Comparison of ENCODE assay signal across 8 mouse cellular contexts in genomic region chr11:106571026-106571983, GRCm38 (mm10). TPM values are rescaled to one million over a fixed set of nuclear protein-coding genes. Genes with fewer than 3 reads are reported as not detected.
A peak's percentile ranks its signal among the peaks of the same experiment; 100 is the strongest.
DNase-seq lines count a peak whose midpoint lies in the region; ATAC-seq and TF ChIP-seq lines count a peak whose summit lies in the region.
"Had no signal": no experiment of that assay in that cellular context is flagged by ENCODE, and none has a peak within 500 bp of the region (broad histone marks: within the 10 kb centered on the region; RNA-seq: fewer than 3 reads in every experiment).

No protein-coding gene starts in this region.

- H3K27ac ChIP-seq in hindbrain, embryonic 13.5 days: peak overlapping the region; percentile 35; the same call in 1 of the 2 replicates
- no peak overlapping the region for H3K27ac ChIP-seq in hindbrain, embryonic 12.5 days
- 0 out of 2 replicates have a peak overlapping the region, but pooled peaks have one; percentile 50 for H3K27ac ChIP-seq in cortical plate, adult 2 months (ENCODE audit: insufficient read depth, low read length)
- no peak overlapping the region for H3K27ac ChIP-seq in limb, embryonic 13.5 days
- H3K27ac ChIP-seq in neural tube, embryonic 13.5 days (replicated peaks): peak overlapping the region; percentile 61
- H3K27ac ChIP-seq: embryonic facial prominence, embryonic 15.5 days had no signal

- 74% methylated on average over 11 of the region's 11 CpGs for WGBS in hindbrain, embryonic 13.5 days
- WGBS in hindbrain, embryonic 12.5 days: 73% methylated on average over 11 of the region's 11 CpGs
- WGBS in limb, embryonic 13.5 days: 67% methylated on average over 11 of the region's 11 CpGs
- 76% methylated on average over 11 of the region's 11 CpGs for WGBS in neural tube, embryonic 13.5 days

- H3K4me2 ChIP-seq in hindbrain, embryonic 13.5 days: no peak overlapping the region
- H3K4me2 ChIP-seq in hindbrain, embryonic 12.5 days (replicated peaks): no peak overlapping the region
- H3K4me2 ChIP-seq in limb, embryonic 13.5 days (replicated peaks): no peak overlapping the region
- no peak overlapping the region for H3K4me2 ChIP-seq in neural tube, embryonic 13.5 days
- H3K4me2 ChIP-seq: embryonic facial prominence, embryonic 15.5 days had no signal

- no peak for DNase-seq in ovary, postnatal 36 days (ENCODE audit: low spot score)
- DNase-seq in adrenal gland, postnatal 25 days: no peak

- H3K4me1 ChIP-seq in hindbrain, embryonic 13.5 days (replicated peaks): peaks cover 39% of the 10 kb centered on the region
- H3K4me1 ChIP-seq in hindbrain, embryonic 12.5 days: peaks cover 30% of the 10 kb centered on the region
- peaks cover 4% of the 10 kb centered on the region for H3K4me1 ChIP-seq in cortical plate, adult 2 months (ENCODE audit: control insufficient read depth, insufficient read depth, low read length)
- H3K4me1 ChIP-seq in limb, embryonic 13.5 days: peaks cover 28% of the 10 kb centered on the region
- peaks cover 40% of the 10 kb centered on the region for H3K4me1 ChIP-seq in neural tube, embryonic 13.5 days (replicated peaks)

- H3K4me3 ChIP-seq in hindbrain, embryonic 13.5 days: no peak overlapping the region
- H3K4me3 ChIP-seq in hindbrain, embryonic 12.5 days: no peak overlapping the region
- no peak overlapping the region for H3K4me3 ChIP-seq in cortical plate, adult 2 months (ENCODE audit: insufficient read depth, low read length)
- H3K4me3 ChIP-seq in limb, embryonic 13.5 days: no peak overlapping the region
- no peak overlapping the region for H3K4me3 ChIP-seq in neural tube, embryonic 13.5 days
- H3K4me3 ChIP-seq: embryonic facial prominence, embryonic 15.5 days had no signal

- H3K9ac ChIP-seq in hindbrain, embryonic 13.5 days: no peak overlapping the region
- no peak overlapping the region for H3K9ac ChIP-seq in hindbrain, embryonic 12.5 days
- H3K9ac ChIP-seq in limb, embryonic 13.5 days: peak overlapping the region; percentile 43
- peak overlapping the region; percentile 39; the same call in 1 of the 2 replicates for H3K9ac ChIP-seq in neural tube, embryonic 13.5 days
- H3K9ac ChIP-seq: embryonic facial prominence, embryonic 15.5 days had no signal

- no peak for TF ChIP-seq POLR2A in cortical plate, adult 2 months (IDR thresholded peaks at IDR 0.05; ENCODE audit: extremely low read depth, insufficient read depth, low read length)

- TF ChIP-seq CTCF in cortical plate, adult 2 months (IDR thresholded peaks at IDR 0.05; ENCODE audit: extremely low read depth, insufficient read depth, low read length): no peak

- no peak for ATAC-seq in hindbrain, embryonic 13.5 days (ENCODE audit: low FRiP score)
- no peak for ATAC-seq in hindbrain, embryonic 12.5 days (ENCODE audit: low FRiP score)
- no peak for ATAC-seq in limb, embryonic 13.5 days (ENCODE audit: low FRiP score, low read depth)
- ATAC-seq in neural tube, embryonic 13.5 days (ENCODE audit: low read depth): no peak

- no peaks in the 10 kb centered on the region for H3K27me3 ChIP-seq in hindbrain, embryonic 13.5 days
- no peaks in the 10 kb centered on the region for H3K27me3 ChIP-seq in hindbrain, embryonic 12.5 days
- H3K27me3 ChIP-seq in limb, embryonic 13.5 days: no peaks in the 10 kb centered on the region
- H3K27me3 ChIP-seq in neural tube, embryonic 13.5 days: no peaks in the 10 kb centered on the region
- H3K27me3 ChIP-seq: embryonic facial prominence, embryonic 15.5 days had no signal

- H3K36me3 ChIP-seq in hindbrain, embryonic 13.5 days: peaks cover 20% of the 10 kb centered on the region
- peaks cover 17% of the 10 kb centered on the region for H3K36me3 ChIP-seq in hindbrain, embryonic 12.5 days
- H3K36me3 ChIP-seq in limb, embryonic 13.5 days: peaks cover 20% of the 10 kb centered on the region
- H3K36me3 ChIP-seq in neural tube, embryonic 13.5 days: peaks cover 19% of the 10 kb centered on the region

- H3K9me3 ChIP-seq in hindbrain, embryonic 13.5 days: no peaks in the 10 kb centered on the region
- no peaks in the 10 kb centered on the region for H3K9me3 ChIP-seq in hindbrain, embryonic 12.5 days (replicated peaks)
- no peaks in the 10 kb centered on the region for H3K9me3 ChIP-seq in limb, embryonic 13.5 days
- no peaks in the 10 kb centered on the region for H3K9me3 ChIP-seq in neural tube, embryonic 13.5 days
- H3K9me3 ChIP-seq: embryonic facial prominence, embryonic 15.5 days had no signal

RNA-seq across cellular contexts. Expression of gene Tex2, which starts 41.9 kb away (rescaled TPM):
- 21.3 and 21.7 TPM in 2 replicates for polyA plus RNA-seq in hindbrain, embryonic 13.5 days (2015; fragmentation: Nextera tagmentation; extraction: Ambion mirVana)
- 13.3 and 15.5 TPM in 2 replicates for polyA plus RNA-seq in hindbrain, embryonic 12.5 days (2016; fragmentation: Nextera tagmentation; extraction: Ambion mirVana)
- polyA plus RNA-seq in cortical plate, adult 2 months (2012; rRNA removed): 57.3 and 58.2 TPM in 2 replicates
- polyA plus RNA-seq in limb, embryonic 13.5 days (2015; fragmentation: Nextera tagmentation; extraction: Ambion mirVana): 7.5 and 8.2 TPM in 2 replicates
- 24.0 and 27.3 TPM in 2 replicates for polyA plus RNA-seq in neural tube, embryonic 13.5 days (2015; fragmentation: Nextera tagmentation; extraction: Ambion mirVana)
- 45.0 and 45.5 TPM in 2 replicates for total RNA-seq in adrenal gland, postnatal 25 days (2021)

Comparison
In these comparisons a context has a peak if more than half of its experiments do, and no peak if none do; other contexts are left out.
1. H3K27ac ChIP-seq: peak in hindbrain, embryonic 13.5 days (single experiment), cortical plate, adult 2 months (single experiment) and neural tube, embryonic 13.5 days (single experiment); none in hindbrain, embryonic 12.5 days (single experiment) and limb, embryonic 13.5 days (single experiment).
2. H3K9ac ChIP-seq: peak in limb, embryonic 13.5 days (single experiment) and neural tube, embryonic 13.5 days (single experiment); none in hindbrain, embryonic 13.5 days (single experiment) and hindbrain, embryonic 12.5 days (single experiment).